Mouse (Mus musculus) liver, embryonic 14.5 days (tissue): ENCODE measurements around the gene Slk. TPM values are rescaled to one million over a fixed set of nuclear protein-coding genes. Genes with fewer than 3 reads are reported as not detected.
A peak's percentile ranks its signal among the peaks of the same experiment; 100 is the strongest.

ENCODE experiments used
- ATAC-seq: fragments of 200-750 bp; cut with Nextera tagmentation; 2 replicates; pipeline ENCODE4 v1.8.0; 2017; ENCODE audit warnings: moderate number of reproducible peaks, mild to moderate bottlenecking, moderate library complexity; ENCODE audit not compliant: insufficient read depth
- DNase-seq, 3 experiments: peaks; one replicate each; pipeline ENCODE4 v3.0.0-alpha.2; 2012 to 2013; ENCODE audit warnings: low read depth in 3 of 3, low spot score in 3 of 3
- H3K27ac ChIP-seq: fragments of 300-500 bp; sonication (generic); 2 replicates; pipeline ENCODE4 v1.5.1; 2014; ENCODE audit warnings: moderate library complexity, mild to moderate bottlenecking, control low read depth, inconsistent platforms
- H3K27me3 ChIP-seq: fragments of 300-500 bp; sonication (generic); 2 replicates; pipeline ENCODE4 v1.6.1; 2014; ENCODE audit warnings: mild to moderate bottlenecking, low read length, moderate library complexity; ENCODE audit not compliant: control insufficient read depth, insufficient read depth
- H3K36me3 ChIP-seq: fragments of 300-500 bp; sonication (generic); replicated peaks from 2 replicates; pipeline ENCODE4 v1.6.1; 2014; ENCODE audit warnings: low read depth; ENCODE audit not compliant: control insufficient read depth, insufficient read depth
- H3K4me1 ChIP-seq, 2 experiments: fragments of 200-500 bp in 1 of 2; fragments of 300-500 bp in 1 of 2; sonication (generic) in 1 of 2; replicated peaks; 2 replicates each; pipeline ENCODE4 v1.6.1; 2012 to 2014; ENCODE audit warnings: antibody characterized with exemption in 1 of 2, inconsistent platforms in 1 of 2, low read length in 1 of 2; ENCODE audit not compliant: control insufficient read depth in 2 of 2, insufficient read depth in 2 of 2
- H3K4me2 ChIP-seq: fragments of 300-500 bp; sonication (generic); 2 replicates; pipeline ENCODE4 v1.6.1; 2014; ENCODE audit warnings: low read depth, mild to moderate bottlenecking, control low read depth, moderate library complexity
- H3K4me3 ChIP-seq, 2 experiments: fragments of 200-500 bp in 1 of 2; fragments of 300-500 bp in 1 of 2; sonication (generic) in 1 of 2; 2 replicates each; pipeline ENCODE4 v1.5.1; 2012 to 2014; ENCODE audit warnings: low read depth in 2 of 2, low read length in 2 of 2, mild to moderate bottlenecking in 2 of 2, control low read depth in 1 of 2, inconsistent platforms in 1 of 2, moderate library complexity in 1 of 2; ENCODE audit not compliant: insufficient read depth in 1 of 2
- H3K9ac ChIP-seq: fragments of 300-500 bp; sonication (generic); replicated peaks from 2 replicates; pipeline ENCODE4 v1.6.1; 2014; ENCODE audit warnings: mild to moderate bottlenecking, control low read depth, moderate library complexity
- H3K9me3 ChIP-seq: fragments of 300-500 bp; sonication (generic); 2 replicates; pipeline ENCODE4 v1.6.1; 2016; ENCODE audit warnings: low read length, mixed read lengths; ENCODE audit not compliant: control insufficient read depth
- CTCF ChIP-seq: IDR thresholded peaks from 2 replicates; pipeline ENCODE4 v1.5.1; 2016; ENCODE audit warnings: antibody characterized with exemption, low read depth, control low read depth
- EP300 ChIP-seq: IDR thresholded peaks from 2 replicates; pipeline ENCODE4 v1.6.1; 2016; ENCODE audit warnings: antibody characterized with exemption, low read depth
- WGBS: fragments of 180-500 bp; shearing (Covaris S2); extraction: QIAGEN DNeasy Blood & Tissue Kit; methylation state at CpG from one replicate; pipeline ENCODE4 v1.1.7; 2014; ENCODE audit not compliant: insufficient replicate concordance; 5-methylcytosine and 5-hydroxymethylcytosine counted together
- polyA plus RNA-seq, 2 experiments: library from polyadenylated mRNA; depleted of rRNA in 1 of 2; stranded (reverse) in 1 of 2; unstranded in 1 of 2; fragments of >200 nt; fragmentation: Nextera tagmentation in 1 of 2; extraction: Ambion mirVana in 1 of 2; gene quantifications; 2 replicates each; pipeline versions ENCODE4 v1.2.1 to v1.2.3; 2012 to 2014

Gene Slk
- polyA plus RNA-seq, 2 experiments = 8.6 to 16.5 TPM

DNA sequence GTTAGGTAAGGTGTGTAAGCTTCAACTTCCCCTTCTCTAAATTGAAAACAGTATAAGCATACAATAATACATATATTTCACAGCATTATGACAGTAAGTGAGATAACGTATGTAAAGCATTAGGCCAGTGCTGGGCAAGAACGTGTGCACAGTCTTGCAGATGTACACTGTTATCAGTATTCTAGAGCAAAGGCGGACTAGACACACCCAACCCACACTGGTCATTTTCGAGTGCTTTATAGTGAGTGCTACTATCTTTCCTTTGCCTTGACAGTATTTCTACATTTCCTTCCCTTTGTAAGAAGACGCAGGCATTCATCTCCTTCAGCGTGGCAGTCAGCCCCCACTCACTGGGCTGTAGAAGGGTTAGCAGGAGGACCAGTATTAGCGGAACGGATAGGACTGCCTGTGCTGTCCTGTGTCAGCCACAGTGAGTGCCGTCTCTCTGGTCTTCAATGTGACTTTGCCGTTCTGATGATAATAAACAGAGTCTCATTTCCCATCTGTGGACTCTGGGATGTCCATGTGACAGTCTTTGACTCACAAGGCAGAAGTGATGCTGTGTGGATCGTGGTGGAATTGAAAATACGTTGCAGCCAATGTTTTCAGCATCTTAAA is 18.8 kb upstream of the Slk start:
- Histone ChIP-seq H3K27ac (no peak overlapping the region), H3K9ac (no peak overlapping the region), H3K9me3 (no peaks in the 10 kb centered on the region), H3K27me3 (no peaks in the 10 kb centered on the region), H3K4me3 (no peak overlapping the region), H3K36me3 (no peaks in the 10 kb centered on the region), H3K4me1 (peaks cover 9 to 12% of the 10 kb centered on the region in 2 experiments), H3K4me2 (peak overlapping the region; percentile 2)
- TF ChIP-seq CTCF (no peak), EP300 (peak; percentile 13; the same call in 1 of the 2 replicates)
- ATAC-seq (peak; percentile 89), DNase-seq (peak in 1 of 3 experiments; percentile 29)
- 28% methylated on average over 12 of the region's 12 CpGs for WGBS

DNA sequence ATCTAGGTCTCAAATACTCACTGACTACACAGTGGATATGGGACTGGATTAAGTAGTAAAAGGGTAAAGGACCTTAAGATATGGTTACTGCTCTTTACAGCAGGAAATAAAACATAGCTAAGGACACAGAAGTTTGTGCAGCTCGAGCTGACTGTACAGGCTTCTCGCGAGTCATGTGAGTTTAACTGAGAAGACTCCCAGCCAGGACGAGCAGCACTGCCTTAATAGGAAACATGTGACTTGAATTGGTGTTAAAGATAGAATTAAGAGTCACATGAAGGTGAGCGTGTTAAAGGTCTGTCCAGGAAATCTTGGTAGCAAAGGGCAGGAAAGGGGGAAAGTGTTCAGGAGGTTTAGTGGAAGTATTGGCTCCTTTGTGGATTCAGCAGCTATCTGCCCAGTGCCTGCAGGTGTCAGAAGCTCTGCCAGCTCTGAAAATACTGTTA is 17.5 kb upstream of the Slk start:
- H3K4me2 ChIP-seq = no peak overlapping the region
- WGBS = 66% methylated on average over 5 of the region's 5 CpGs
- ATAC-seq = no peak
- no peaks in the 10 kb centered on the region for H3K36me3 ChIP-seq
- H3K9ac ChIP-seq = no peak overlapping the region
- TF ChIP-seq CTCF = no peak
- TF ChIP-seq EP300 = no peak
- H3K9me3 ChIP-seq = no peaks in the 10 kb centered on the region
- no peak overlapping the region for H3K27ac ChIP-seq
- H3K4me1 ChIP-seq = peaks cover 11 to 18% of the 10 kb centered on the region in 2 experiments
- no peak overlapping the region for H3K4me3 ChIP-seq
- no peaks in the 10 kb centered on the region for H3K27me3 ChIP-seq
- no peak for DNase-seq

DNA sequence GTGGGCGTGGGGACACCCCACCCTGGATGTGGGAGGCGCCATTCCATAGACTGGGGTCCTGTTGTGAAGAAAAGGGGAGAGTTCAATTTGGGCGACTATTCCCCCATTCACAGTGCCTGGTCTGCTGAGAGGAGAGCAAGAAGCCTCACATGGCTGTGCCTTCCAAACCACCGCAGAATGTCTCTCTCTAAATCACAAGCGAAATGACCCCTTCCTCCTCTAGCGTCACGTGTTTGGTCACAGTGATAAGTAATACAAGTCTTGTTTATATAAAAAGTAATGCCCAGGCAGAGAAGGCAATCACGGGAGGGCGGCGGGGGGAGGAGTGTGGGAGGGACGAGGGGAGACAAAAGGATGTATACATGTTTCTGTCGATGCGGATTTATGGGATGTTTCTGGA is 15.8 kb upstream of the Slk start:
- Histone ChIP-seq H3K4me2 (no peak overlapping the region), H3K4me3 (no peak overlapping the region), H3K36me3 (no peaks in the 10 kb centered on the region), H3K9ac (no peak overlapping the region), H3K27ac (no peak overlapping the region), H3K4me1 (peaks cover 11 to 18% of the 10 kb centered on the region in 2 experiments), H3K27me3 (no peaks in the 10 kb centered on the region), H3K9me3 (no peaks in the 10 kb centered on the region)
- TF ChIP-seq EP300 (no peak), CTCF (no peak)
- no peak for ATAC-seq
- no peak for DNase-seq
- WGBS = 47% methylated on average over 13 of the region's 13 CpGs

DNA sequence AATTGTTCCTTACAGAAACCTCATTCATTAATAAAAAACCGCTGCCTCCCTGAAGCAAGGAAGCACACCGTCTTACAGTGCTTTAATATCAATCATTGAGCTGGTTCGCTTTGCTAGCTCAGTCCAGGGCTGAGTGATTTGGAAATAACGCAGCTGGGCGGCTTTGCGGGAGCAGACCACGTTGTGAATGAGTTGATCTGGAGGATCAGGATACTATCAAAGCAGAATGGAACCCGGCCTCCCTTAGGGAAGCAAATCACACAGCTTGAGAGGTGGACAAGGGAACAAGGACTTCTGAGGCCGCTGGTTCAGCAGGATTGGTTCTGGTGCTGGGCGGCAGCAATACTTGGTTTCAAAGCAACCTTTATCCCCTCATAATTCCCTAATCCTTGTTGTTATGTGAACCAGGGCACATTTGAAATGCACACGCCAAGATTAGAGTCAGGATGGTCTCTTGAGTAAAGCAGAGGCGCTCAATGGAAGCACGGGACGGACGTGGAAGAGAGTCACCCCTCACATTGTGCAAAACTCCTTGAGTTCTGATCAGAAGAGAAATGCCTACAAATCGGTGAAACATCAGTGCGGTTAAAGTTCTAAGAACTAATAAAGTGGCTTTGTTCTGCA is 14.3 kb upstream of the Slk start:
- Histone ChIP-seq H3K4me2 (no peak overlapping the region), H3K9me3 (no peaks in the 10 kb centered on the region), H3K36me3 (no peaks in the 10 kb centered on the region), H3K27ac (no peak overlapping the region), H3K4me3 (no peak overlapping the region), H3K4me1 (peaks cover 11 to 17% of the 10 kb centered on the region in 2 experiments), H3K27me3 (no peaks in the 10 kb centered on the region), H3K9ac (no peak overlapping the region)
- no peak for ATAC-seq
- WGBS = 72% methylated on average over 17 of the region's 17 CpGs
- TF ChIP-seq CTCF (no peak), EP300 (no peak)
- no peak for DNase-seq

DNA sequence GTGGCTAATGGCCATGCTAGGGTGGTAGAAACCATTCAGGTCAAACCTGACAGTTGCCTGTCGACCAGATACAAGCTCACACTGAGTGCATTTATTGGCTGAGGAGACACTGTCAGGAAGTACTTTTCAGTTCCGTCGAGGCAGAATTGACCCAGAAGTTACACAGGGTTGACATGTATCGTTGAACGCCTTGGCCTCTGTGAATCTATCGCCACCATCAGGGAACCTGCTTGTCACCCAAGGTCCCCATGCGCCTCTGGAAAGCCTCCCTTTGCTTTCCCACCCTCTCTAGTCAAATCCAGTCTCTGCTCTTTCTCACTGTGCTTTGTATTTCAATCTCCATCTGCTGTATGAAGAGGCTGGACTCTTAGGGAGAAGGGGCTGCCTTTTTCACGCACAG is 13.5 kb upstream of the Slk start:
- DNase-seq = no peak
- no peaks in the 10 kb centered on the region for H3K9me3 ChIP-seq
- no peaks in the 10 kb centered on the region for H3K27me3 ChIP-seq
- H3K4me1 ChIP-seq = peaks cover 4 to 9% of the 10 kb centered on the region in 2 experiments; a peak in 3 of 4 replicates
- H3K27ac ChIP-seq = no peak overlapping the region
- H3K9ac ChIP-seq = no peak overlapping the region
- no peak overlapping the region for H3K4me2 ChIP-seq
- H3K4me3 ChIP-seq = no peak overlapping the region
- no peaks in the 10 kb centered on the region for H3K36me3 ChIP-seq
- ATAC-seq = no peak
- TF ChIP-seq CTCF (no peak), EP300 (no peak)
- WGBS = 68% methylated on average over 8 of the region's 8 CpGs
